9 mouse cellular contexts compared by ENCODE assay signal in the genomic region with DNA sequence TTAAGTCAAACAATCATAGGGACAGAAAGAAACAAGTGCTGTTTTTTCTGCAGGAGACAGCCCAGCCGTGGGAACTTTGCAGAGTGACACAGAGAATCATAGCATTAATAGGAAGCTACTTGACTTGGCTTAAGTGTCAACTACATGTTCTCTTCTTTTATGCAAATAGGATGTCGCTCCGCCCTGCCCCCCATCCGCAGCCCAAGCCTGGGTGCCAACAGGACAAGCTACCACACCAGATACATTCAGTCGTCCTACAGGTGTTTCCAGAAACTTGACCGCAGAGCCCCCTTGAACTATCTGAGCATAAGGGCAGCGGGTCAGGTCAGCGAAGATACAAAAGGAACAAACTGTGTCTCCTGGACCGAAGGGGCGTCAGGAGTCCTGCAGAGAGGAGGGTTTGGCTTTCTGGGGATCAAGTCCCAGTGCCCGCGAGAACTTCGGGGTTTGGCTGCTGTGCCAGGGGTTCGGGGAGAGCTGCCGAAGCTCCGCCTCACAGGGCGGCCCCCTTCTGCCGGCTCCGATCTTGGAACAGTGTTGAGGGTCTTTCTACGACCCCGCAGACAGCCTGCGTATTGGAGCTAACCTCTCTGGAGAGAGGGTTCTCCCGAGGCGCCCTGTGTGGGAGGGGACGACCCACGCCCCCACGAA. TPM values are rescaled to one million over a fixed set of nuclear protein-coding genes. Genes with fewer than 3 reads are reported as not detected.
DNase-seq lines count a peak whose midpoint lies in the region; ATAC-seq and TF ChIP-seq lines count a peak whose summit lies in the region.
"Had no signal": no experiment of that assay in that cellular context is flagged by ENCODE, and none has a peak within 500 bp of the region (broad histone marks: within the 10 kb centered on the region; RNA-seq: fewer than 3 reads in every experiment).

No protein-coding gene starts in this region.

- H3K4me1 ChIP-seq in intestine, postnatal 0 days (replicated peaks; ENCODE audit: control insufficient read depth, insufficient read depth, low read length): 0 out of 2 replicates have a peak, but pooled peaks cover 7% of the 10 kb centered on the region
- H3K4me1 ChIP-seq in liver, embryonic 12.5 days: peaks cover 45% of the 10 kb centered on the region
- H3K4me1 ChIP-seq in thymus, adult 2 months (replicated peaks; ENCODE audit: control insufficient read depth, insufficient read depth, low read length): no peaks in the 10 kb centered on the region

- peak overlapping the region; percentile 77 for H3K4me3 ChIP-seq in intestine, postnatal 0 days (ENCODE audit: low read depth, low read length)
- H3K4me3 ChIP-seq in liver, embryonic 12.5 days: peak overlapping the region; percentile 90
- H3K4me3 ChIP-seq in myocyte: peak overlapping the region; percentile 71
- peak overlapping the region; percentile 81 for H3K4me3 ChIP-seq in thymus, adult 2 months (ENCODE audit: control insufficient read depth, insufficient read depth, low read length)

- peak overlapping the region; percentile 6 for H3ac ChIP-seq in myocyte (ENCODE audit: control insufficient read depth, insufficient read length)

- H3K79me2 ChIP-seq in myocyte (ENCODE audit: control insufficient read depth, insufficient read depth): peaks cover 22% of the 10 kb centered on the region

- no peaks in the 10 kb centered on the region for H3K36me3 ChIP-seq in intestine, postnatal 0 days (ENCODE audit: control insufficient read depth, insufficient read depth)
- no peaks in the 10 kb centered on the region for H3K36me3 ChIP-seq in liver, embryonic 12.5 days
- no peaks in the 10 kb centered on the region for H3K36me3 ChIP-seq in myocyte (ENCODE audit: control insufficient read depth, insufficient read depth)
- no peaks in the 10 kb centered on the region for H3K36me3 ChIP-seq in thymus, adult 2 months (ENCODE audit: control insufficient read depth, insufficient read depth, low read length)

- ATAC-seq in common myeloid progenitor, adult 5-6 weeks (replicated peaks; ENCODE audit: low read depth, poor library complexity, severe bottlenecking): peak; percentile 57
- ATAC-seq in intestine, postnatal 0 days: peak; percentile 58
- peak; percentile 65 for ATAC-seq in liver, embryonic 12.5 days

- H3K27ac ChIP-seq in intestine, postnatal 0 days (ENCODE audit: low read depth, low read length): peak overlapping the region; percentile 89
- H3K27ac ChIP-seq in liver, embryonic 12.5 days: peak overlapping the region; percentile 92
- H3K27ac ChIP-seq in thymus, adult 2 months (ENCODE audit: control insufficient read depth, insufficient read depth, low read length): peak overlapping the region; percentile 87

- H3K9ac ChIP-seq in intestine, postnatal 0 days (ENCODE audit: low read depth, low read length): peak overlapping the region; percentile 87
- H3K9ac ChIP-seq in liver, embryonic 12.5 days: peak overlapping the region; percentile 93

- DNase-seq in 416B (ENCODE audit: low read depth): peak; percentile 86
- DNase-seq in MN1 (ENCODE audit: low spot score): peak; percentile 72
- peak; percentile 98 for DNase-seq in heart, adult 11 months
- peak; percentile 82 for DNase-seq in thymus, adult 2 months

- no peak for TF ChIP-seq CTCF in intestine, postnatal 0 days (IDR thresholded peaks at IDR 0.05; ENCODE audit: low read depth)
- no peak for TF ChIP-seq CTCF in thymus, adult 2 months (IDR thresholded peaks at IDR 0.05; ENCODE audit: borderline replicate concordance, control insufficient read depth, extremely low read depth, insufficient read depth, low read length, poor library complexity)

- no peaks in the 10 kb centered on the region for H3K9me3 ChIP-seq in intestine, postnatal 0 days (ENCODE audit: control insufficient read depth)
- H3K9me3 ChIP-seq in liver, embryonic 12.5 days (replicated peaks): no peaks in the 10 kb centered on the region

- WGBS in intestine, postnatal 0 days: under 1% methylated on average over 27 of the region's 27 CpGs
- WGBS in liver, embryonic 12.5 days (ENCODE audit: insufficient replicate concordance): under 1% methylated on average over 27 of the region's 27 CpGs
- WGBS in thymus, adult 2 months: 0% methylated on average over 27 of the region's 27 CpGs

- no peak for TF ChIP-seq POLR2A in myocyte (IDR thresholded peaks at IDR 0.05; ENCODE audit: insufficient read length, low read depth)
- no peak for TF ChIP-seq POLR2A in thymus, adult 2 months (IDR thresholded peaks at IDR 0.05; ENCODE audit: control insufficient read depth, extremely low read depth, insufficient read depth, low read length, poor library complexity)

- H3K4me2 ChIP-seq in intestine, postnatal 0 days (replicated peaks; ENCODE audit: low read depth): peak overlapping the region; percentile 76
- peak overlapping the region; percentile 87 for H3K4me2 ChIP-seq in liver, embryonic 12.5 days
- peak overlapping the region; percentile 76 for H3K4me2 ChIP-seq in myocyte (ENCODE audit: low read depth)

- H3K27me3 ChIP-seq in intestine, postnatal 0 days (replicated peaks; ENCODE audit: control insufficient read depth, insufficient read depth, low read length): no peaks in the 10 kb centered on the region
- H3K27me3 ChIP-seq in liver, embryonic 12.5 days (replicated peaks): 0 out of 2 replicates have a peak, but pooled peaks cover 6% of the 10 kb centered on the region
- no peaks in the 10 kb centered on the region for H3K27me3 ChIP-seq in myocyte (ENCODE audit: control insufficient read depth, insufficient read depth, insufficient read length)
- H3K27me3 ChIP-seq in thymus, adult 2 months (ENCODE audit: control insufficient read depth, insufficient read depth, low read length): no peaks in the 10 kb centered on the region

TF ChIP-seq in myocyte, 11 proteins besides CTCF, POLR2A, EP300 and RAD21:
- TF ChIP-seq MYOG (IDR thresholded peaks at IDR 0.05; ENCODE audit: control insufficient read depth in 1 of 3, insufficient read depth in 1 of 3, insufficient read length in 2 of 3, low read depth in 2 of 3) (no peak), REST (IDR thresholded peaks at IDR 0.05; ENCODE audit: insufficient read depth, insufficient read length) (no peak), MYOD1 (IDR thresholded peaks at IDR 0.05; ENCODE audit: control insufficient read depth in 1 of 3, insufficient read length in 2 of 3, low read depth in 2 of 3) (no peak), POLR2AphosphoS2 (IDR thresholded peaks at IDR 0.05; ENCODE audit: insufficient read length, low read depth) (peak; percentile 41), TCF3 (IDR thresholded peaks at IDR 0.05; ENCODE audit: insufficient read length, low read depth) (no peak), SRF (IDR thresholded peaks at IDR 0.05; ENCODE audit: control insufficient read depth, insufficient read length, low read depth) (no peak), E2F4 (IDR thresholded peaks at IDR 0.05; ENCODE audit: insufficient read depth) (no peak)

RNA-seq across cellular contexts. Expression of gene Fyco1, which starts 0.5 kb away (rescaled TPM):
- total RNA-seq in common myeloid progenitor, adult 5-6 weeks (2017): 13.6 and 17.0 TPM in 2 replicates
- polyA plus RNA-seq in intestine, postnatal 0 days (2015; fragmentation: Nextera tagmentation; extraction: Ambion mirVana): 3.8 and 5.5 TPM in 2 replicates
- 5.4 and 5.6 TPM in 2 replicates for polyA plus RNA-seq in liver, embryonic 12.5 days (2016; fragmentation: Nextera tagmentation; extraction: Ambion mirVana)
- 8.7 TPM for polyA plus RNA-seq in myocyte (2012; fragmentation: generic; extraction: Trizol)
- 11.6 and 13.0 TPM in 2 replicates for polyA plus RNA-seq in thymus, adult 2 months (2012; rRNA removed)

RNA-seq across cellular contexts. Expression of gene Xcr1, which starts 10.6 kb away (rescaled TPM):
- not detected in 2 replicates for total RNA-seq in common myeloid progenitor, adult 5-6 weeks (2017)
- 0.05 TPM in 2 replicates for polyA plus RNA-seq in intestine, postnatal 0 days (2015; fragmentation: Nextera tagmentation; extraction: Ambion mirVana)
- not detected in 2 replicates for polyA plus RNA-seq in liver, embryonic 12.5 days (2016; fragmentation: Nextera tagmentation; extraction: Ambion mirVana)
- polyA plus RNA-seq in myocyte (2012; fragmentation: generic; extraction: Trizol): 0.04 TPM
- 4.3 and 7.0 TPM in 2 replicates for polyA plus RNA-seq in thymus, adult 2 months (2012; rRNA removed)
- total RNA-seq: heart, postnatal 36 days had no signal

RNA-seq across cellular contexts. Expression of gene Cxcr6, which starts 44.9 kb away (rescaled TPM):
- 0.32 TPM in 1 of 2 replicates, not detected in the other for total RNA-seq in common myeloid progenitor, adult 5-6 weeks (2017)
- 0.90 and 1.3 TPM in 2 replicates for polyA plus RNA-seq in intestine, postnatal 0 days (2015; fragmentation: Nextera tagmentation; extraction: Ambion mirVana)
- polyA plus RNA-seq in liver, embryonic 12.5 days (2016; fragmentation: Nextera tagmentation; extraction: Ambion mirVana): 0.06 and 0.13 TPM in 2 replicates
- 0.52 TPM for polyA plus RNA-seq in myocyte (2012; fragmentation: generic; extraction: Trizol)
- 4.3 and 4.6 TPM in 2 replicates for polyA plus RNA-seq in thymus, adult 2 months (2012; rRNA removed)
- total RNA-seq: heart, postnatal 36 days had no signal

Comparison
In these comparisons a context has a peak if more than half of its experiments do, and no peak if none do; other contexts are left out.
1. Peak in every context shown above with its lines: DNase-seq, ATAC-seq, H3K4me3 ChIP-seq and H3K27ac ChIP-seq.